Mouse (Mus musculus) G1E (cell line): ENCODE data around the gene Oma1.

Experiments
- CTCF ChIP-seq: IDR thresholded peaks from 2 replicates; pipeline ENCODE4 v1.5.1; 2012; ENCODE audit warnings: low read depth, low read length, inconsistent platforms, mixed read lengths
- GATA1 ChIP-seq: IDR thresholded peaks from 2 replicates; pipeline ENCODE4 v1.6.1; 2012; ENCODE audit warnings: borderline replicate concordance, low read length, inconsistent platforms, mixed read lengths

DNA sequence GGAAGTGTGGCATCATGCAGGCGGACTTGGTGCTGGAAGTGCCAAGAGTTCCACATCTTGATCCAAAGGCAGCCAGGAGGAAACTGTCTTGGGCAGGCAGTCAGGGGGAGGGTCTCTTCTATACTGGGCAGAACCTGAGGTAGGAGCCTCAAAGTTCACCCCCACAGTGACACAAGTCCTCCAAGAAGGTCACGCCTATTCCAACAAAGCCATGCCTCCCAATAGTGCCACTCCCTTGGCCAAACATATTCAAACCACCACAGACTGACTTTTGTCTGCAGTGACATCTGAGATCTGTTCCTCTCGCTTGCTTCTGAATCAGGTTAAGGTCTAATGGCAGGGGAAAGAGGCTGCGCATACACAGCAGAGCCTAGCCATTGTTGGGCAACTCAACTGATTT is 83.3 kb downstream of the Oma1 start:
- TF ChIP-seq CTCF, result no peak
- TF ChIP-seq GATA1, result no peak
